Mouse (Mus musculus) liver, embryonic 16.5 days (tissue): ENCODE data around the gene Scarf1. TPM values are rescaled to one million over a fixed set of nuclear protein-coding genes. Genes with fewer than 3 reads are reported as not detected.

Experiments
- ATAC-seq: fragments of 200-750 bp; cut with Nextera tagmentation; 2 replicates; pipeline ENCODE4 v1.8.0; 2017; ENCODE audit warnings: low read depth, mild to moderate bottlenecking, moderate number of reproducible peaks, moderate library complexity
- H3K27ac ChIP-seq: fragments of 300-500 bp; sonication (generic); 2 replicates; pipeline ENCODE4 v1.5.1; 2014; ENCODE audit warnings: mild to moderate bottlenecking, low read length
- H3K27me3 ChIP-seq: fragments of 300-500 bp; sonication (generic); 2 replicates; pipeline ENCODE4 v1.6.1; 2014; ENCODE audit warnings: low read depth, low read length, mixed read lengths; ENCODE audit not compliant: control insufficient read depth, insufficient read depth
- H3K36me3 ChIP-seq: fragments of 300-500 bp; sonication (generic); 2 replicates; pipeline ENCODE4 v1.6.1; 2014; ENCODE audit warnings: mild to moderate bottlenecking; ENCODE audit not compliant: control insufficient read depth, insufficient read depth
- H3K4me1 ChIP-seq: fragments of 300-500 bp; sonication (generic); 2 replicates; pipeline ENCODE4 v1.6.1; 2014; ENCODE audit warnings: low read depth, low read length, mixed read lengths; ENCODE audit not compliant: control insufficient read depth
- H3K4me2 ChIP-seq: fragments of 300-500 bp; sonication (generic); 2 replicates; pipeline ENCODE4 v1.6.1; 2014; ENCODE audit warnings: low read depth, low read length, mixed read lengths
- H3K4me3 ChIP-seq: fragments of 300-500 bp; sonication (generic); 2 replicates; pipeline ENCODE4 v1.5.1; 2014; ENCODE audit warnings: low read depth, mild to moderate bottlenecking, low read length
- H3K9ac ChIP-seq: fragments of 300-500 bp; sonication (generic); 2 replicates; pipeline ENCODE4 v1.6.1; 2014; ENCODE audit warnings: low read depth, low read length
- H3K9me3 ChIP-seq: fragments of 300-500 bp; sonication (generic); replicated peaks from 2 replicates; pipeline ENCODE4 v1.6.1; 2016; ENCODE audit warnings: low read length; ENCODE audit not compliant: control insufficient read depth
- WGBS: fragments of 180-500 bp; shearing (Covaris S2); extraction: QIAGEN DNeasy Blood & Tissue Kit; methylation state at CpG from one replicate; pipeline ENCODE4 v1.1.7; 2014; ENCODE audit not compliant: insufficient replicate concordance; 5-methylcytosine and 5-hydroxymethylcytosine counted together
- polyA plus RNA-seq: library from polyadenylated mRNA; unstranded; fragments of >200 nt; fragmentation: Nextera tagmentation; extraction: Ambion mirVana; gene quantifications from 2 replicates; pipeline ENCODE4 v1.2.1, GENCODE M21; 2015

Gene Scarf1
- polyA plus RNA-seq, 1 experiment from 2014 or later, result 3.4 TPM

GRCm38 (mm10) chr11:75533314-75534015, 20.1 kb downstream of the Scarf1 start:
- Histone ChIP-seq H3K4me2 (0 out of 2 replicates have a peak overlapping the region, but pooled peaks have one; percentile 100), H3K36me3 (no peaks in the 10 kb centered on the region), H3K27me3 (peaks cover 11% of the 10 kb centered on the region), H3K27ac (no peak overlapping the region; the same call in none of the 2 replicates), H3K4me1 (peaks cover 26% of the 10 kb centered on the region), H3K9me3 (no peaks in the 10 kb centered on the region), H3K4me3 (0 out of 2 replicates have a peak overlapping the region, but pooled peaks have one; percentile 0), H3K9ac (no peak overlapping the region)
- 48% methylated on average over 6 of the region's 6 CpGs for WGBS
- ATAC-seq, result no peak

- no peaks in the 10 kb centered on the region for H3K36me3 ChIP-seq
- WGBS, result 31% methylated on average over 4 of the region's 4 CpGs
Measured at GRCm38 (mm10) chr11:75534286-75535033, 21.1 kb downstream of the Scarf1 start.

GRCm38 (mm10) chr11:75535106-75535795, 21.9 kb downstream of the Scarf1 start:
- WGBS, result 34% methylated on average over 13 of the region's 13 CpGs
- Histone ChIP-seq H3K4me1 (peaks cover 26% of the 10 kb centered on the region), H3K4me3 (no peak overlapping the region), H3K27me3 (peaks cover 11% of the 10 kb centered on the region), H3K9ac (no peak overlapping the region), H3K9me3 (no peaks in the 10 kb centered on the region), H3K27ac (no peak overlapping the region), H3K4me2 (no peak overlapping the region), H3K36me3 (no peaks in the 10 kb centered on the region)
- no peak for ATAC-seq

More at GRCm38 (mm10) chr11:75534286-75535033, 21.1 kb downstream of the Scarf1 start:
- Histone ChIP-seq H3K27me3 (peaks cover 11% of the 10 kb centered on the region), H3K4me3 (no peak overlapping the region), H3K9me3 (no peaks in the 10 kb centered on the region), H3K4me2 (no peak overlapping the region), H3K27ac (no peak overlapping the region), H3K9ac (no peak overlapping the region), H3K4me1 (peaks cover 26% of the 10 kb centered on the region)
- no peak for ATAC-seq

GRCm38 (mm10) chr11:75536255-75537024, 23.1 kb downstream of the Scarf1 start:
- H3K4me2 ChIP-seq, result no peak overlapping the region
- H3K9ac ChIP-seq, result no peak overlapping the region
- H3K36me3 ChIP-seq, result no peaks in the 10 kb centered on the region
- H3K27ac ChIP-seq, result no peak overlapping the region
- WGBS, result 65% methylated on average over 12 of the region's 12 CpGs
- peaks cover 24% of the 10 kb centered on the region for H3K4me1 ChIP-seq
- H3K9me3 ChIP-seq, result no peaks in the 10 kb centered on the region
- H3K4me3 ChIP-seq, result no peak overlapping the region
- H3K27me3 ChIP-seq, result peaks cover 11% of the 10 kb centered on the region
- no peak for ATAC-seq

- H3K9ac ChIP-seq, result no peak overlapping the region
- no peaks in the 10 kb centered on the region for H3K9me3 ChIP-seq
- H3K4me1 ChIP-seq, result peaks cover 20% of the 10 kb centered on the region
- no peaks in the 10 kb centered on the region for H3K36me3 ChIP-seq
- ATAC-seq, result no peak
- 70% methylated on average over 8 of the region's 8 CpGs for WGBS
- H3K27me3 ChIP-seq, result peaks cover 11% of the 10 kb centered on the region
- H3K4me3 ChIP-seq, result no peak overlapping the region
- H3K27ac ChIP-seq, result no peak overlapping the region
- H3K4me2 ChIP-seq, result no peak overlapping the region
Measured at GRCm38 (mm10) chr11:75537025-75537414, 23.7 kb downstream of the Scarf1 start.

- H3K4me2 ChIP-seq, result no peak overlapping the region
- peaks cover 5% of the 10 kb centered on the region for H3K27me3 ChIP-seq
- no peak overlapping the region for H3K27ac ChIP-seq
- H3K4me1 ChIP-seq, result peaks cover 14% of the 10 kb centered on the region
- H3K36me3 ChIP-seq, result no peaks in the 10 kb centered on the region
- H3K4me3 ChIP-seq, result no peak overlapping the region
- H3K9ac ChIP-seq, result no peak overlapping the region
- no peaks in the 10 kb centered on the region for H3K9me3 ChIP-seq
- 53% methylated on average over 11 of the region's 11 CpGs for WGBS
- peak; percentile 32; the same call in 1 of the 2 replicates for ATAC-seq
Measured at GRCm38 (mm10) chr11:75537491-75538183, 24.3 kb downstream of the Scarf1 start.

GRCm38 (mm10) chr11:75538184-75538969, 25.0 kb downstream of the Scarf1 start:
- H3K27me3 ChIP-seq, result no peaks in the 10 kb centered on the region
- H3K4me3 ChIP-seq, result no peak overlapping the region
- no peak overlapping the region for H3K9ac ChIP-seq
- H3K36me3 ChIP-seq, result no peaks in the 10 kb centered on the region
- H3K4me1 ChIP-seq, result peaks cover 13% of the 10 kb centered on the region
- no peak for ATAC-seq
- H3K4me2 ChIP-seq, result no peak overlapping the region
- 54% methylated on average over 9 of the region's 9 CpGs for WGBS
- no peak overlapping the region for H3K27ac ChIP-seq
- no peaks in the 10 kb centered on the region for H3K9me3 ChIP-seq
